Mouse (Mus musculus): ENCODE measurements around the gene Hist1h2ab. TPM values are rescaled to one million over a fixed set of nuclear protein-coding genes. Genes with fewer than 3 reads are reported as not detected.

Gene Hist1h2ab
- polyA plus RNA-seq, 3 experiments from 2014 or later: 14.8 TPM; not detected in 2

DNA sequence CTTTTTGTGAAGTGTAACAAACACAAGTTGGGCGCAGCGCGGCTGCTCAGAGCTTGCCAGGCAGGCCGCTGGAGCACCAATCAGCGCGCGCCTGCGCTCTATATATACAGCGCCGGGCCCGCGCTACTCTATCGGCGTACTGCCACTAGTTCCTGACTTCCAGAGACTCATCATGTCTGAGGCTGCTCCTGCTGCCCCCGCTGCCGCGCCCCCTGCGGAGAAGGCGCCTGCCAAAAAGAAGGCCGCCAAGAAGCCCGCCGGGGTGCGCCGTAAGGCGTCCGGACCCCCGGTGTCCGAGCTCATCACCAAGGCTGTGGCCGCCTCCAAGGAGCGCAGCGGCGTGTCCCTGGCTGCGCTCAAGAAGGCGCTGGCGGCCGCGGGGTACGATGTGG, 12.3 kb upstream of the Hist1h2ab start, which contains the start of gene Hist1h1c:
TSS of gene Hist1h1c (plus strand) at position 132 of the 392 bp plus-strand sequence.
- peak; percentile 70 for ATAC-seq

DNA sequence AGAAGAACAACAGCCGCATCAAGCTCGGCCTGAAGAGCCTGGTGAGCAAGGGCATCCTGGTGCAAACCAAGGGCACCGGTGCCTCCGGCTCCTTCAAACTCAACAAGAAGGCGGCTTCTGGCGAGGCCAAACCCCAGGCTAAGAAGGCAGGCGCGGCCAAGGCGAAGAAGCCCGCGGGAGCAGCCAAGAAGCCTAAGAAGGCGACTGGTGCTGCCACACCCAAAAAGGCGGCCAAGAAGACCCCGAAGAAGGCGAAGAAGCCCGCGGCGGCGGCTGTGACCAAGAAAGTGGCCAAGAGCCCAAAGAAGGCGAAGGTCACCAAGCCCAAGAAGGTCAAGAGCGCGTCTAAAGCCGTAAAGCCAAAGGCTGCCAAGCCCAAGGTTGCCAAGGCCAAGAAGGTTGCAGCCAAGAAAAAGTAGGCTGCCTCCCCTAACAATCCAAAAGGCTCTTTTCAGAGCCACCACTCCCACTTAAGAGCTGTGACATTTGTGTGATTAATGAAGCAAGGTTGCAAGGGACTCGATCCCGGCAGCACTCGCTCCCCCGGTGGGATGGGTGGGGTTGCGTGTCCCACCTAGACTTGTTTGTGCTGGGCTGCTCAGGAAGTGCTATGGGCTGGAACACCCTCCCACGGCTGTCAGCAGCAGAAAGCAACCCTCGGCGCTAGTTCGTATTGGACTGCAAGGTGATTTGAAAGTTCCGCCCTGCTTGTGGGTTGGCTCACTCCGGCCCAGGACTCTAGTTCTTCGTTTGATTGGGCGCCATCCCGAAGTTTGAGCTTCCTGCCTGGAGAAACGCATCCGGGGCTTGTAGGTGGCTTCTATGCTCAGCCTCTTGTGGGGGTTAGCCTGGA, 11.6 kb upstream of the Hist1h2ab start:
- peak; percentile 86 for ATAC-seq

DNA sequence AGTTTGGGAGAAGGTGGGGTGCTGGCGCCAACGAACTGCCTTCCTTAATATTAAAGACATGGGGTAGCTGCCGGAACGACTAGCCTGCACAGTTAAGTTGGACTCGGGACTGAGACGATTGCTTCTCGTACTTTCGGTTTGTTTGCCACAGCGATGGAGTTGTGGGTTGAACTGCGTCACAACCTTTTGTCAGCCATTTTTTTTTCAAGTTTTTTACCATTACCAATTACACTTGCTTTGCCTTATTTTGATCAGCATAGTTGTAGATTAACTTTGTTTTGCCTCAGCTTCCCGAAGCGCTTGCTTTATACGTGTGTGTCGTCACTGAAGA, 11.0 kb upstream of the Hist1h2ab start:
- peak; percentile 58 for ATAC-seq

DNA sequence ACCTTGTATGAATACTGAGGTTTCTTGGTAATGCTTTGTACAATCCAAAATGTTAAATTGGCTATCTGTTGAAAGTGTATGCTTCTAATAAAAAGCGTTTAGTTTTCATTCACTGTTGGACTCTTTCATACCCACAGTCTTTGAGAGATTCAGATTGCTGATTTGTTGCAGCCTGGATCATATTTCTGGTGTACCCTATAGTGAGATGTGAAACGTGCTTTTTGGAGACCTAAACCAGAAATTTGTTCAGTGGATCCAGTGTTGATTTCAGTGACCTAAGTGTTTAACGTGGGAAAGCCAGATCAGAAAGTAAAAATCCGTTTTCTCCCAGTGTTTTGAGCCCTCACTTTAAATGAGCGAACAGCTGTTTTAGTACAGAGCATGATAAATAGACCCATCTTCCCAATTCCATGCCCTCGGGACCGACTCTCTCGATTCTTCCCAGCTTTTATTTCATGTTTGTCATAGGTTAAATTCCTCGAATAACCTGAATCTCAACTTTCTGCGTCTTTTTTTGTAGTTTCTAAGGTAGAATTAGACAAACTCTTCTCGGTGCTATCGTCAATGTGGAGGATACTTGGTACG, 10.6 kb upstream of the Hist1h2ab start:
- ATAC-seq: no peak

DNA sequence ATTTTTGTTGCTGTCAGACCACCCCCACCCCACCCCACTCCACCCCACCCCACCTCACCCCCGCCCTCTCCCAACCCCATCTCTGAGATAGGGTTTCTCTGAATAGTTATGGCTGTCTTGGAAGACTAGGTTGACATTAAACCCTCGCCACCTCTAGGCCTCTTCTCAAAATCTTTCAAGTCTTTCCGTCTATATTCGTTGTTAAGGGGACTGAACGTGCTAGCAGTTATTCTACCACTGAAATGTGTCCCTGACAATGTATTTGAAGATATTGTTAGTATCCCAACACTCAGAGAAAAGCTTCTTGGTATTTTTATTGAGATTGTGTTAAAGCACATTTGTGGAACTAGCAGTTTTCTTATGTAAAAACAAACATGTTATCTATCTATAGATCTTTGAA, 10.0 kb upstream of the Hist1h2ab start:
- ATAC-seq: no peak

DNA sequence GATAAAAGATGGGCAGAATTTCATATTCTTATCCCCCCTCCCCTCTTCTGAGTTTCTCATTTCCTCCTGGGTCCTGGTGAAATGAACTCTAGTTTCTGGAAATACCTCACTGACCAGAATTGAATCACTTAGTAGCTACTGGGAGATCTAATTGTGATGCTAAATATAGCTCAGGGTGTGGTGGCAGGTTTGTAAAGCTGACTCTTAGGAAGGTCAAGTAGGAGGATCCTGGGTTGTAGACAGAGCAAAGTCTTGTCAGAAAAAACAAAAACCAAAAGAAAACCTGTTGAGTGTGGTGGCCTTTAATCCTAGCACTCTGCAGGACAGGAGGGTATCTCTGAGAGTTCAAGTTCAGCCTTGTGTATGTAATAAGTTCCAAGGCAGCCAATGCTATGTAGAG, 8.9 kb upstream of the Hist1h2ab start:
- no peak for ATAC-seq

DNA sequence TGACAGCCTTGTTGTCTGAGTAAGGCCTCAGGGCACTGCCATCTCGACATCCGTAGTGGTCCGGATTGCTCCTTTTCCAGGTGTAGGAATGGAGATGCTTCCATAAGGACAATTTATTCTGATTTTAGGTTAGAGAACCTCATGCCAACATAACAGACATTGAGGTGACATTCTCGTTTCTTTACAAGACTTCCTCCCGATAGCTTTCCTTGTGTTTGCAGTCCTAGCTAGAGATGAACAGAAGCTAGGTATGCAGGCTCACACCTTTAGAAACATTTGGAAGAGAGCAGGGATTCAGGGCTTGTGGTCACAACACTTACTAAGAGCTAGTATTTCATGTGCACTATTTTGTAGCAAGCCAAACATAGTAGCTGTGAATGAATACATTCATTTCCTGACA, 7.7 kb upstream of the Hist1h2ab start:
- ATAC-seq: no peak

DNA sequence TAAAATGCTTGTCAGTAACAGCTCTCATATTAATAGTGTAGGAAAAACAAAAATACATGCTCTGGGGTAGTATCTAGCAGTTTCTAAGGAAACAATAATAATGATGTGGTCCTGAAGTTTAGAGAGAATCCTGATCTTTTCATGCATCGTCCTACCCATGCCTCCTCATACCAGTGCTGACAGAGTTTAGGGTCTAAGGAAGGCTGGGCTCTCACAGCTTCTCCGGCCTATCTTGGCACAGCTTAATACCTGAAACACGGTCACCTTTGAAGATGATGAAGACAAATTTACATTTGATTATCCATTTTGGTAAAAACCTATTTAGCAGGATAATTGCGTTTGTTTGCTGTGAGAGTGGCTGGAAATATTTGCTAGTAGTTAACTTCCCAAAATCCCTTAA, 7.0 kb upstream of the Hist1h2ab start:
- no peak for ATAC-seq

DNA sequence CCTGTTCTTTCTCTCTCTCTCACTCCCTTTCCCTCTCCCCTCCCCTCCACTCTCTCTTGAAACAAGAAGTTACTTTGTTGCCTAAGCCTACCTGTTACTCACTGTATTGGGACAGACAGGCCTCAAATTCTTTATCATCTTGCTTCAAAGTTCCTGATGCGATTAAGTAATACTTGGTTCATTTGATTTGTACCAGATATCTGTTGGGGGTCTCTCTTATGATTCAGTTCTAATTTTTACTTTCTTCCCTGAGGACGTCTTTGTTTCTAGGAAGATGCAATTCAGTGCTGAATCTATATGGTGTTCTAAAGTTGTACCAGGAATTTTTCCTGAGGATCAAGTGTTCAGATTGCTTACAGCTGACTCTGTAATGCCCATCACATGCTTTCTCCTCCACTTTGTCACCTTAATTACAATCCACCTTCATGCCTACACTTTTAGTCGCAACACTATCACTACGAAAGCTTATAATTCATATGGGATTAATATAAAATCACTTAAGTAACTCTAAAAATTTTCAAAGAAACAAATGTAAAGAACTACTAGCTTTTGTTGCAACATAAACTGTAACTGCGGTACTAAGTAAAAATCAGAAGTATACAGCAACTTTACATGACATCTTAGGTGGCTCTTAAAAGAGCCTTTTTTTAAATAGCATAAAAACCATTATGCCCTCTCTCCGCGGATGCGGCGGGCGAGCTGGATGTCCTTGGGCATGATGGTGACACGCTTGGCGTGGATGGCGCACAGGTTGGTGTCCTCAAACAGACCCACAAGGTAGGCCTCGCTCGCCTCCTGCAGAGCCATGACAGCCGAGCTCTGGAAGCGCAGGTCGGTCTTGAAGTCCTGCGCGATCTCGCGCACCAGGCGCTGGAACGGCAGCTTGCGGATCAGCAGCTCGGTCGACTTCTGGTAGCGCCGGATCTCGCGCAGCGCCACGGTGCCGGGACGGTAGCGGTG, 6.2 kb upstream of the Hist1h2ab start:
- no peak for ATAC-seq

DNA sequence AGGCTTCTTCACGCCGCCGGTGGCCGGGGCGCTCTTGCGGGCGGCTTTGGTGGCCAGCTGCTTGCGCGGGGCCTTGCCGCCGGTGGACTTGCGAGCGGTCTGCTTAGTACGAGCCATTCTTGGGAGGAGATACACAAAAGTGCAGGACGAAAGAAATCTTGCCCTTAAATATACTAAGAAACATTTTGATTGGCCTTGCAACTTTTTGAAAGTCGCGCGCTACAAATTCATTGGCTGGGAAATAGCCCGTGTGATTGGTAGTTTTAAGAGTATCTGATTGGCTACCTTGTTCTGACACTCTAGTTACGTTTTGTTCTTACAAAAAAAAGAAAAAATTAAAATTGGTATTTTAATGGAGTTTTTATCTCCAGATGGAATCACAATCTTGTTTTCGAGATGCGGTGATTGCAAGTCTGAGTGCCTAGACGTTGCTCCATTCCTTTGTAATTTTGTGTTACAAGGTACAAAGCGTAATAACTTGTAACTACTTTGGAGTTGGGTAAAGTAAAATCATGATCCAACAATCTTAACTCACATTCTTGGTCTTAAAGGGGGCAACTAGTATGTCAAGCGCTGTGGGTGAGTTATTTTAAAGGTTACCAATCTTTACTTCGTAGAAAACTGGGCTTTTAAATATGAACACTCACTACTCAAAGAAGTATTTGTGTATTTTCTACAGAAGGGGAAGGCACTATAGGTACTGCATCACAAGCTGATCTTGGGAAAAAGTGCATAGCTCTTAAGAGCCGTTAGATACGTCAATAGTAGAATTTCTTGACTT, 5.4 kb upstream of the Hist1h2ab start, which contains the start of gene Hist1h3c:
TSS of gene Hist1h3c (minus strand) at position 222 of the 781 bp plus-strand sequence.
- ATAC-seq: peak; percentile 70

DNA sequence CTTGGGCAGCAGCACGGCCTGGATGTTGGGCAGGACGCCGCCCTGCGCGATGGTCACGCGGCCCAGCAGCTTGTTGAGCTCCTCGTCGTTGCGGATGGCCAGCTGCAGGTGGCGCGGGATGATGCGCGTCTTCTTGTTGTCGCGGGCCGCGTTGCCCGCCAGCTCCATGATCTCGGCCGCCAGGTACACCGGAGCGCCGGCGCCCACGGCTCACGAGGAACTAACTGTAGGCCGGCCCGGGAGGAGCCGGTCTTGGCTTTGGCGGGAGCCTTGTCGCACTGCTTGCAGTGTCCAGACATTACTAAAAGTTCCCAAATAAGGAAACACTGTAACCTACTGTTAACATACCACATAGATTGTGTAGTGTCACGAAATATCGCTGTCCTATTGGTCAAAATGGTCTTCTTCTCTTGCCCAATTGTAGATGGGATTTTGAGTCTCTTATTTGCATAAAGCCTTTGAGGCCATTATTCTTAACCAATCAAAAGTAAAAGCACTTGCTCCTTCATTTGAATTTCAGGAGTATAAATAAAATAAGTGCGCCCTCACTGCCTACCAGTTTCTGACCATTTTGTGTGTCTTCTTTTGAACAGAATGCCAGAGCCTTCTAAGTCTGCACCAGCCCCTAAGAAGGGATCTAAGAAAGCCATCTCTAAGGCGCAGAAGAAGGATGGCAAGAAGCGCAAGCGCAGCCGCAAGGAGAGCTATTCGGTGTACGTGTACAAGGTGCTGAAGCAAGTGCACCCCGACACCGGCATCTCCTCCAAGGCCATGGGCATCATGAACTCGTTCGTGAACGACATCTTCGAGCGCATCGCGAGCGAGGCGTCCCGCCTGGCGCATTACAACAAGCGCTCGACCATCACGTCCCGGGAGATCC, 4.5 kb upstream of the Hist1h2ab start, which contains the start of gene Hist1h2bb:
TSS of gene Hist1h2bb (plus strand) at position 534 of the 880 bp plus-strand sequence.
- peak; percentile 87 for ATAC-seq

DNA sequence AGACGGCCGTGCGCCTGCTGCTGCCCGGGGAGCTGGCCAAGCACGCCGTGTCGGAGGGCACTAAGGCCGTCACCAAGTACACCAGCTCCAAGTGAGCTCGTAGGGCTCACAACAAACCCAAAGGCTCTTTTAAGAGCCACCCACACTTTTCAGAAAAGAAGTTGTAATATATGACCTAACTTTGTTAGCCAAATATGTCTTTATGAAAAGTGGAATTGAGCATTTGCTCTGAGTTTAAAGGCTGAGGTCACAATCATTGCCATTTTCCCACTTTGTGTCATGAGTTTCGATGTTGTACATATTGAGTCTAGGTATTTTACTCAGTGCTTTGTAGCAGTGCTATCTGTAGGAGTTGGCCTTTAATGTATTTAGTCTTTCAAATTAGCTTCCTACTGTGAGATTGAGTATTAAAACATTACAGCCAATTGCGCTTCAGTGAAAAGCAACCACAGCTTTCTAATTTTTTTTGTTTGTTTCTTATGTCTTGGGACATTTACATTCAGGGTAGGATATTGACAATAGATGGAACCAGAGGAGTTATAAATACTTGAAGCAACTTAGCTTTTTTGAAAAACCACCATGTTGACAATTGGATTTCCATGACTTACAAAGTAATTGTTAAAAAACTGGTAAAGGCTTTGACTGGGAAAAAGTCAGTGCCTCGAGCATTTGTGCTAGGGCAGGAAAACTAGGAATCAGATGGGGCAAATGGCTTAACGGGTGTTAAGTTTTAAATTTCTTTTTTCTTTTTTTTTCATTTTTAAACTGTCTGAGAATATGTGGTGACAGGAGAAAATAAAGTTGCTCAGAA, 3.6 kb upstream of the Hist1h2ab start:
- no peak for ATAC-seq

DNA sequence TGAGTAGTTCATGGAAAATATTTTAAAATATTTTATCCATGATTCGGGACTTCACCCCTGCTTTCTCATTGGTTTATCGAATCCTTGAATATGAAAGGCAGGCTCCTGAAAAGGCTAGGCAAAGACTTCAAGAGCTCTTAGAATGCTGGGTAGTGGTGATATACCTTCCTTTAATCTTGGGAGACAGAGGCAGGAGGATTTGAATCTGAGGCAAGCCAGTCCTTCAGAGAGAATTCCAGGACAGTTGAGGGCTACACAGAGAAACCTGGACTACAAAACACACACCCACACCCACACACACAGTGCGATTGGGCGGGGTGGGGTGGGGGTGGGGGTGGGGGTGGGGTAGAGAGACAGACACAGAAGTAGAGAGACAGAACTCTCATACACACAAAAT, 3.0 kb upstream of the Hist1h2ab start:
- ATAC-seq: no peak

DNA sequence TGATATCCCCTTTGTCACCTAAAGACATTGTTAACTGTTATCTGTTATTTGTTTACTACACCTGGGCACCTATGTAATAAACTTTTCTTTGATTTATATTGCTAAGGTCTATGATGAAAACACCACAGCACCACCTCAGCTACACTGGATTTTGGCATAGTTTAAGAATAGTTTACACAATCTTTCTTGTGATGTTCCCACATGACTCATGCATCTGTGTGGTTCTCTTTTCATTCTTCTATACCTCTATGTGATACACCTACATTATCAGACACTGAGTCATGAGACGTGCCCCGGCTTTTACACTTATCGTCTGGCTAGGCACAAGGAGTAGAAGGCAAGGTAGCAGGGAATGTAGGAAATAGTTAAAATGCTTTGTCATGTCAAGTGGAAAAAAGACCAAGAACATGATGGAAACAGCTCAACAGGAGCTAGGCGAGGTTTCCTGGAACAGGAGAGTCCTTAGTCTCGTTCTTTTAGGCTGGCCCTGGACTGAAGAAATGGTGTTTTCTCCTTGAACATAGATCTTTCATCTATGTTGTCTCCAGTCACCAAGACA, 1.3 kb upstream of the Hist1h2ab start:
- ATAC-seq: no peak

DNA sequence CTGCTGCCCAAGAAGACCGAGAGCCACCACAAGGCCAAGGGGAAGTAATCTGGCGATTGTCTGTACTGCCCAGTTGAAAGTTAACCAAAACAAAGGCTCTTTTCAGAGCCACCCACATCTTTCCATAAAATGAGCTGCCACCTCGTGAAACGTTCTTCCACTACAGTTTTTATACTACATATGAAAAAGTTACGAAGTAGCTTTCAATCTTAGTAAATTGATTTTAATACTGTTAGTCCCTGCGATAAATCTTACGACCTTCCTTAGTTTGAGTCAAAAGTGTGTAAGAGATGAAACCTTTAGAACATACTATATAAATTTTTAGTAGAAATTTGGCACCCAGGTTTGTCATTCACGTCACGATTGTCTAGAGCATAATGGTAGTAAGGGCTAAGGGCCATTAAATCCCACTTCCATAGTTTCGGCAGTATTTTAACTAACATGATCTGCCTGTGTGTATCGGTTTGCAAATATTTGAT, 591 bp downstream of the Hist1h2ab start:
- no peak for ATAC-seq

DNA sequence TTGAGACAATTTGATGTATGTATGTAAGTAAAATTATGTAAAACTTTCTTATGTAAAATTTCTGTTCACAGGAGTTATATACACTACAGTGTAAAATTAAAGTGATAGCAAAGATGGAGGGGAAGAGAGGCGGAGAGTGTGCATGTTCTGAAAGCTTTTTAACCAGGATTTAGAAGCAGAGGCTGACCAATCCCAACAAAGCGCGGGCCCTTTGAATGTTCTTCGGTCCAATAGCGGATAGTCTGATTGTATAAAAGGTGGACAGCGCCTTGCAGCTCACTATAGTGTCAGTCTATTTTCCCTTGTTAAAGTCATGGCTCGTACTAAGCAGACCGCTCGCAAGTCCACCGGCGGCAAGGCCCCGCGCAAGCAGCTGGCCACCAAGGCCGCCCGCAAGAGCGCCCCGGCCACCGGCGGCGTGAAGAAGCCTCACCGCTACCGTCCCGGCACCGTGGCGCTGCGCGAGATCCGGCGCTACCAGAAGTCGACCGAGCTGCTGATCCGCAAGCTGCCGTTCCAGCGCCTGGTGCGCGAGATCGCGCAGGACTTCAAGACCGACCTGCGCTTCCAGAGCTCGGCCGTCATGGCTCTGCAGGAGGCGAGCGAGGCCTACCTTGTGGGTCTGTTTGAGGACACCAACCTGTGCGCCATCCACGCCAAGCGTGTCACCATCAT, 1.3 kb downstream of the Hist1h2ab start, which contains the start of gene Hist1h3b:
TSS of gene Hist1h3b (plus strand) at position 201 of the 675 bp plus-strand sequence.
- ATAC-seq: peak; percentile 36

DNA sequence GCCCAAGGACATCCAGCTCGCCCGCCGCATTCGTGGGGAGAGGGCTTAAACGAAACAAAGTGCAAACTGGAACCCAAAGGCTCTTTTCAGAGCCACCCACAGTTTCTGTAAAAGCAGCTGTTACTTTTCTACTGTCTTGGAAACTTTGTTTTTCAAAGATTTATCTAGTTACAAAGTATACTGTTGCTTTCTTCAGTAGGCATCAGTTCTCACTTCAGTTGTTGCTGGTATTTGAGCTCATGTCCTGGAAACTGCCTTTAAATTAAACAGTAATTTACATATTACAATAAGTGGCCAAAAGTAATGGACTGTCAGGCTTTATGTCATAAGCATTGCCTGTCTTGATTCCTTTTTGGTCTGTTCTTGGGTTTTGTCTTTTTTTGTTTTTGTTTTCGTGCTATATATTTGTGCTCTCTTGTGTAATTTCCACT, 1.8 kb downstream of the Hist1h2ab start:
- ATAC-seq: no peak

DNA sequence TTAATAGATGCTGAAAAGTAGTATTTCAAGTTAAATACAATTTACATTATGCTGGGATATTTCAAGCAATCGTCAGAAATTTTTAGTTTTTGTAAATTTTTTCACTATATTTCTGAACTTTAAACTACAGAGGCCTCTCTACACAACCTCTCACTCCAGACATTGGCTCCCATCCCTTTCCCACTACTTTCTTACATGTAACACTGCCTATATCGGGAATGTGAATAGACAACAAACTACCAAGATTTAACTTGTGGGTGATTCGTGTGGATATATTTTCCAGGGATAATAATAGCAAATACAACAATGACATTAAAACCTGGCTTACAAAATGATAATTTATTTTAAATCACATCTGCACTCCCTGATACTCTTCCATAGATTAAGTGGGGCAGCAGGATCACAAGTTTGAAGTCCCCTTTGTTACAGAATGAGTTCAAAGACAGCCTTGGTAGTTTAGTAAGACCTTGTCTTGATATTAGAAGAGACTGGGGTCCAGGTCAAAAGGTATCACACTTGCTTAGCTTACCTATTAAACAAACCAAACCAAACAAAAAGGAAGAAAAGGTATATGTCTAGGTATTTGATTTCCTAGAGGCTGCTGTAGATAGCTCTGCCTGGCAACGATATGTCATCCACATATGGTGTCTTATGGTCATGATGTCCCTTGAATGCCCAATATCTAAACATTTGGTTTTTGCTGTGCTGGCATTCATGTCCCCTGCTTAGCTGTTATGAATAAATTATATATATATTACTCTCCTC, 2.6 kb downstream of the Hist1h2ab start:
- ATAC-seq: no peak
